Mouse (Mus musculus): ENCODE measurements around the gene Slc16a9. TPM values are rescaled to one million over a fixed set of nuclear protein-coding genes. Genes with fewer than 3 reads are reported as not detected.
A peak's percentile ranks its signal among the peaks of the same experiment; 100 is the strongest.

Gene Slc16a9
- polyA plus RNA-seq, 1 experiment from 2014 or later = 6.3 TPM

- H3K4me1 ChIP-seq (ENCODE audit: insufficient read depth) = peaks cover 9% of the 10 kb centered on the region; the same call in 1 of the 2 replicates
- no peak overlapping the region for H3K9ac ChIP-seq
- DNase-seq = peak; percentile 73
- 13% methylated on average over 9 of the region's 9 CpGs for WGBS
- ATAC-seq (ENCODE audit: insufficient read depth) = peak; percentile 62
- H3K9me3 ChIP-seq (ENCODE audit: low read depth, low read length) = 0 out of 2 replicates have a peak, but pooled peaks cover 4% of the 10 kb centered on the region
- H3K36me3 ChIP-seq (ENCODE audit: insufficient read depth) = 0 out of 2 replicates have a peak, but pooled peaks cover under 1% of the 10 kb centered on the region
- no peak for TF ChIP-seq CTCF (IDR thresholded peaks at IDR 0.05; ENCODE audit: low read depth)
- H3K4me3 ChIP-seq (ENCODE audit: low read depth, low read length) = no peak overlapping the region
- H3K27ac ChIP-seq (ENCODE audit: low read depth) = no peak overlapping the region
- no peaks in the 10 kb centered on the region for H3K27me3 ChIP-seq (ENCODE audit: insufficient read depth, low read length)
- peak overlapping the region; percentile 13; the same call in 1 of the 2 replicates for H3K4me2 ChIP-seq
Measured at GRCm38 (mm10) chr10:70287825-70288235, 42.9 kb downstream of the Slc16a9 start.

- DNase-seq (no peak), ATAC-seq (ENCODE audit: insufficient read depth) (no peak; the same call in 1 of the 2 replicates)
- no peaks in the 10 kb centered on the region for H3K27me3 ChIP-seq (ENCODE audit: insufficient read depth, low read length)
- H3K4me3 ChIP-seq (ENCODE audit: low read depth, low read length) = no peak overlapping the region
- 0 out of 2 replicates have a peak overlapping the region, but pooled peaks have one; percentile 13 for H3K4me2 ChIP-seq
- no peak for TF ChIP-seq CTCF (IDR thresholded peaks at IDR 0.05; ENCODE audit: low read depth)
- 34% methylated on average over 14 of the region's 14 CpGs for WGBS
- H3K27ac ChIP-seq (ENCODE audit: low read depth) = no peak overlapping the region
- H3K4me1 ChIP-seq (ENCODE audit: insufficient read depth) = peaks cover 9% of the 10 kb centered on the region; the same call in 1 of the 2 replicates
- H3K9me3 ChIP-seq (ENCODE audit: low read depth, low read length) = 0 out of 2 replicates have a peak, but pooled peaks cover 4% of the 10 kb centered on the region
- no peaks in the 10 kb centered on the region for H3K36me3 ChIP-seq (ENCODE audit: insufficient read depth)
- H3K9ac ChIP-seq = no peak overlapping the region
Measured at GRCm38 (mm10) chr10:70288406-70289327, 43.8 kb downstream of the Slc16a9 start.

GRCm38 (mm10) chr10:70292014-70292413, 47.1 kb downstream of the Slc16a9 start:
- H3K9me3 ChIP-seq (ENCODE audit: low read depth, low read length) = 0 out of 2 replicates have a peak, but pooled peaks cover 4% of the 10 kb centered on the region
- H3K27me3 ChIP-seq (ENCODE audit: insufficient read depth, low read length) = no peaks in the 10 kb centered on the region
- H3K4me2 ChIP-seq = no peak overlapping the region
- no peak overlapping the region for H3K27ac ChIP-seq (ENCODE audit: low read depth)
- no peak for TF ChIP-seq CTCF (IDR thresholded peaks at IDR 0.05; ENCODE audit: low read depth)
- ATAC-seq (ENCODE audit: insufficient read depth) = no peak
- DNase-seq = peak; percentile 47
- no peak overlapping the region for H3K9ac ChIP-seq
- no peaks in the 10 kb centered on the region for H3K36me3 ChIP-seq (ENCODE audit: insufficient read depth)
- no peak overlapping the region for H3K4me3 ChIP-seq (ENCODE audit: low read depth, low read length)
- WGBS = 12% methylated on average over 7 of the region's 7 CpGs
- H3K4me1 ChIP-seq (ENCODE audit: insufficient read depth) = peaks cover 9% of the 10 kb centered on the region; the same call in 1 of the 2 replicates

- ATAC-seq (ENCODE audit: insufficient read depth) (no peak), DNase-seq (peak; percentile 32)
- Histone ChIP-seq H3K4me2 (no peak overlapping the region), H3K4me1 (ENCODE audit: insufficient read depth) (0 out of 2 replicates have a peak, but pooled peaks cover 3% of the 10 kb centered on the region), H3K9ac (no peak overlapping the region), H3K4me3 (ENCODE audit: low read depth, low read length) (no peak overlapping the region), H3K27ac (ENCODE audit: low read depth) (no peak overlapping the region), H3K27me3 (ENCODE audit: insufficient read depth, low read length) (no peaks in the 10 kb centered on the region), H3K9me3 (ENCODE audit: low read depth, low read length) (0 out of 2 replicates have a peak, but pooled peaks cover 4% of the 10 kb centered on the region), H3K36me3 (ENCODE audit: insufficient read depth) (no peaks in the 10 kb centered on the region)
- WGBS = 25% methylated on average over 8 of the region's 8 CpGs
- no peak for TF ChIP-seq CTCF (IDR thresholded peaks at IDR 0.05; ENCODE audit: low read depth)
Measured at GRCm38 (mm10) chr10:70294094-70294493, 49.2 kb downstream of the Slc16a9 start.

- H3K9ac ChIP-seq = no peak overlapping the region
- no peak overlapping the region for H3K4me3 ChIP-seq (ENCODE audit: low read depth, low read length)
- no peaks in the 10 kb centered on the region for H3K27me3 ChIP-seq (ENCODE audit: insufficient read depth, low read length)
- peaks cover 5% of the 10 kb centered on the region; the same call in 1 of the 2 replicates for H3K4me1 ChIP-seq (ENCODE audit: insufficient read depth)
- WGBS = 8% methylated on average over 20 of the region's 20 CpGs
- ATAC-seq (ENCODE audit: insufficient read depth) (peak; percentile 76), DNase-seq (peak; percentile 95)
- H3K27ac ChIP-seq (ENCODE audit: low read depth) = no peak overlapping the region
- no peaks in the 10 kb centered on the region for H3K9me3 ChIP-seq (ENCODE audit: low read depth, low read length)
- TF ChIP-seq CTCF (IDR thresholded peaks at IDR 0.05; ENCODE audit: low read depth) = peak; percentile 93
- no peak overlapping the region for H3K4me2 ChIP-seq
- H3K36me3 ChIP-seq (ENCODE audit: insufficient read depth) = no peaks in the 10 kb centered on the region
Measured at GRCm38 (mm10) chr10:70296531-70297366, 51.8 kb downstream of the Slc16a9 start.

- no peak overlapping the region for H3K4me3 ChIP-seq (ENCODE audit: low read depth, low read length)
- ATAC-seq (ENCODE audit: insufficient read depth) (no peak), DNase-seq (no peak)
- no peak overlapping the region for H3K9ac ChIP-seq
- H3K9me3 ChIP-seq (ENCODE audit: low read depth, low read length) = no peaks in the 10 kb centered on the region
- 56% methylated on average over 2 of the region's 2 CpGs for WGBS
- H3K27ac ChIP-seq (ENCODE audit: low read depth) = no peak overlapping the region
- peaks cover 3% of the 10 kb centered on the region; the same call in 1 of the 2 replicates for H3K4me1 ChIP-seq (ENCODE audit: insufficient read depth)
- H3K27me3 ChIP-seq (ENCODE audit: insufficient read depth, low read length) = no peaks in the 10 kb centered on the region
- no peak overlapping the region for H3K4me2 ChIP-seq
- no peaks in the 10 kb centered on the region for H3K36me3 ChIP-seq (ENCODE audit: insufficient read depth)
- TF ChIP-seq CTCF (IDR thresholded peaks at IDR 0.05; ENCODE audit: low read depth) = no peak
Measured at GRCm38 (mm10) chr10:70299118-70299517, 54.2 kb downstream of the Slc16a9 start.
